Mouse (Mus musculus): ENCODE measurements around the gene Fosl2. TPM values are rescaled to one million over a fixed set of nuclear protein-coding genes. Genes with fewer than 3 reads are reported as not detected.
"Not testable (repeated sequence)": the region's sequence is repeated elsewhere in the genome, so short reads cannot be mapped to it uniquely, and the experiment has no call there.

The Fosl2 gene
- polyA plus RNA-seq, 1 experiment: 18.8 TPM

- DNase-seq (ENCODE audit: low read depth): not testable (repeated sequence)
These were observed 43.1 kb downstream of the Fosl2 start for GRCm38 (mm10) chr5:32178720-32179119.

GRCm38 (mm10) chr5:32182885-32183629 lies 47.5 kb downstream of the Fosl2 start:
- peak; percentile 97 for DNase-seq (ENCODE audit: low read depth)

GRCm38 (mm10) chr5:32187717-32188116 lies 52.1 kb downstream of the Fosl2 start:
- DNase-seq (ENCODE audit: low read depth): peak; percentile 99

GRCm38 (mm10) chr5:32191259-32191658 lies 55.7 kb downstream of the Fosl2 start:
- DNase-seq (ENCODE audit: low read depth): no peak

- DNase-seq (ENCODE audit: low read depth): no peak
These were observed 56.6 kb downstream of the Fosl2 start for GRCm38 (mm10) chr5:32192016-32192845.

- no peak for DNase-seq (ENCODE audit: low read depth)
These were observed 58.6 kb downstream of the Fosl2 start for GRCm38 (mm10) chr5:32194236-32194635.

- DNase-seq (ENCODE audit: low read depth): no peak
These were observed 60.4 kb downstream of the Fosl2 start for GRCm38 (mm10) chr5:32195857-32196609.

- DNase-seq (ENCODE audit: low read depth): peak; percentile 79
These were observed 62.1 kb downstream of the Fosl2 start for GRCm38 (mm10) chr5:32197698-32198097.

GRCm38 (mm10) chr5:32199136-32199535 lies 63.5 kb downstream of the Fosl2 start:
- DNase-seq (ENCODE audit: low read depth): peak; percentile 70

GRCm38 (mm10) chr5:32199594-32199993 lies 64.0 kb downstream of the Fosl2 start:
- DNase-seq (ENCODE audit: low read depth): peak; percentile 85

GRCm38 (mm10) chr5:32204653-32205052 lies 69.1 kb downstream of the Fosl2 start:
- no peak for DNase-seq (ENCODE audit: low read depth)

GRCm38 (mm10) chr5:32206726-32207125 lies 71.1 kb downstream of the Fosl2 start:
- no peak for DNase-seq (ENCODE audit: low read depth)

Other genes starting within 250 kb of the Fosl2 start
- gene Plb1, start 96.9 kb downstream of the Fosl2 start, polyA plus RNA-seq (2012; rRNA removed): 1.9 and 2.6 TPM in 2 replicates